26 mouse cellular contexts compared by ENCODE assay signal in the genomic region with DNA sequence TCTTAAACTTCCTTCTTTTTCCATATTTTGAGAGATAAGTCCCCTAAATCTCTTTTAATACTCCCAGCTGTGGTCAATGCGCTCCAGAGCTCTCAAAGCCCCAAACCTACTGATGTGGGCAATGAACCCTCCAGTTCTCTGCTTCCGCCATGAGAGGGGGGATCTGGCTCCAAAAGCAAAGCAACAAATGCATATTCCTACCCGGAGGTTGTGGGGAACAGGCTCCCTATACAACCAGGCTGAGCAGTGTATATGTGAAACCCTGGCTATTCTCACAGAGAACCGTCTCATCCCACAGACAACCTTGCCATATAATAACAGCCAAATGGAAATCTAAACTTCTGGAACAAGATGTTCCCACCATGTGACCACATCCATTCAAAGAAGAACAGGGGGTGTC.
DNase-seq lines count a peak whose midpoint lies in the region; ATAC-seq and TF ChIP-seq lines count a peak whose summit lies in the region.
"Had no signal": no experiment of that assay in that cellular context is flagged by ENCODE, and none has a peak within 500 bp of the region (broad histone marks: within the 10 kb centered on the region; RNA-seq: fewer than 3 reads in every experiment).

No protein-coding gene starts in this region.

- no peaks in the 10 kb centered on the region for H3K27me3 ChIP-seq in intestine, embryonic 14.5 days (replicated peaks; ENCODE audit: control insufficient read depth, insufficient read depth, low read length)
- H3K27me3 ChIP-seq in intestine, postnatal 0 days (replicated peaks; ENCODE audit: control insufficient read depth, insufficient read depth, low read length): no peaks in the 10 kb centered on the region
- no peaks in the 10 kb centered on the region for H3K27me3 ChIP-seq in kidney, postnatal 0 days (ENCODE audit: insufficient read depth, low read length)
- H3K27me3 ChIP-seq in midbrain, embryonic 11.5 days (ENCODE audit: control insufficient read depth, insufficient read depth, low read length): no peaks in the 10 kb centered on the region
- no peaks in the 10 kb centered on the region for H3K27me3 ChIP-seq in midbrain, embryonic 13.5 days
- H3K27me3 ChIP-seq in stomach, postnatal 0 days (ENCODE audit: control insufficient read depth, insufficient read depth, low read length): no peaks in the 10 kb centered on the region
- no peaks in the 10 kb centered on the region for H3K27me3 ChIP-seq in lung, postnatal 0 days (replicated peaks; ENCODE audit: insufficient read depth, low read length)
- H3K27me3 ChIP-seq: embryonic facial prominence, embryonic 13.5 days; forebrain, embryonic 12.5 days; forebrain, embryonic 15.5 days; heart, embryonic 15.5 days had no signal

- ATAC-seq in intestine, embryonic 14.5 days (replicated peaks; ENCODE audit: low FRiP score, low TSS enrichment, low read depth): no peak
- ATAC-seq in intestine, postnatal 0 days: no peak
- no peak; the same call in 1 of the 2 replicates for ATAC-seq in kidney, postnatal 0 days (replicated peaks; ENCODE audit: low FRiP score, low read depth)
- no peak for ATAC-seq in midbrain, embryonic 11.5 days (ENCODE audit: low FRiP score)
- no peak for ATAC-seq in midbrain, embryonic 13.5 days
- no peak for ATAC-seq in stomach, postnatal 0 days (ENCODE audit: low FRiP score, low TSS enrichment)
- ATAC-seq in lung, postnatal 0 days: no peak
- ATAC-seq: CD4-positive, CD25-positive, alpha-beta regulatory T cell, adult 4 months; forebrain, embryonic 15.5 days had no signal

- peak overlapping the region; percentile 27; the same call in 1 of the 2 replicates for H3K27ac ChIP-seq in intestine, embryonic 14.5 days (ENCODE audit: low read depth)
- H3K27ac ChIP-seq in intestine, postnatal 0 days (ENCODE audit: low read depth, low read length): no peak overlapping the region
- peak overlapping the region; percentile 44; the same call in 1 of the 2 replicates for H3K27ac ChIP-seq in kidney, postnatal 0 days
- no peak overlapping the region for H3K27ac ChIP-seq in midbrain, embryonic 11.5 days (ENCODE audit: low read depth, low read length)
- H3K27ac ChIP-seq in midbrain, embryonic 13.5 days: no peak overlapping the region
- H3K27ac ChIP-seq in stomach, postnatal 0 days (replicated peaks): no peak overlapping the region
- H3K27ac ChIP-seq in lung, postnatal 0 days (ENCODE audit: low read length): no peak overlapping the region
- H3K27ac ChIP-seq: embryonic facial prominence, embryonic 10.5 days; embryonic facial prominence, embryonic 13.5 days; forebrain, embryonic 12.5 days; forebrain, embryonic 15.5 days; heart, embryonic 15.5 days; hindbrain, embryonic 14.5 days had no signal

- no peaks in the 10 kb centered on the region for H3K4me1 ChIP-seq in intestine, embryonic 14.5 days (replicated peaks; ENCODE audit: control insufficient read depth, insufficient read depth, low read length)
- no peaks in the 10 kb centered on the region for H3K4me1 ChIP-seq in intestine, postnatal 0 days (replicated peaks; ENCODE audit: control insufficient read depth, insufficient read depth, low read length)
- no peaks in the 10 kb centered on the region for H3K4me1 ChIP-seq in kidney, postnatal 0 days (replicated peaks; ENCODE audit: insufficient read depth, low read length)
- H3K4me1 ChIP-seq in midbrain, embryonic 11.5 days (ENCODE audit: control insufficient read depth, insufficient read depth, low read length): no peaks in the 10 kb centered on the region
- H3K4me1 ChIP-seq in midbrain, embryonic 13.5 days (replicated peaks): no peaks in the 10 kb centered on the region
- no peaks in the 10 kb centered on the region; the same call in 1 of the 2 replicates for H3K4me1 ChIP-seq in stomach, postnatal 0 days (replicated peaks; ENCODE audit: control insufficient read depth, insufficient read depth)
- H3K4me1 ChIP-seq in lung, postnatal 0 days (ENCODE audit: insufficient read depth, low read depth, low read length): no peaks in the 10 kb centered on the region
- H3K4me1 ChIP-seq: embryonic facial prominence, embryonic 10.5 days; forebrain, embryonic 12.5 days; forebrain, embryonic 15.5 days; heart, embryonic 15.5 days had no signal

- no peak overlapping the region for H3K4me3 ChIP-seq in intestine, embryonic 14.5 days (ENCODE audit: low read depth, low read length)
- no peak overlapping the region for H3K4me3 ChIP-seq in intestine, postnatal 0 days (ENCODE audit: low read depth, low read length)
- no peak overlapping the region for H3K4me3 ChIP-seq in kidney, postnatal 0 days (replicated peaks; ENCODE audit: low read depth, low read length)
- H3K4me3 ChIP-seq in midbrain, embryonic 11.5 days (ENCODE audit: low read depth, low read length): no peak overlapping the region
- H3K4me3 ChIP-seq in midbrain, embryonic 13.5 days (replicated peaks): no peak overlapping the region
- no peak overlapping the region for H3K4me3 ChIP-seq in stomach, postnatal 0 days (ENCODE audit: low read depth, low read length)
- no peak overlapping the region for H3K4me3 ChIP-seq in lung, postnatal 0 days (ENCODE audit: low read depth, low read length)
- H3K4me3 ChIP-seq: embryonic facial prominence, embryonic 10.5 days; embryonic facial prominence, embryonic 13.5 days; erythroblast, embryonic 14.5 days; forebrain, embryonic 12.5 days; forebrain, embryonic 15.5 days; heart, embryonic 15.5 days had no signal

- peak; percentile 29 for TF ChIP-seq EP300 in stomach, postnatal 0 days (optimal IDR thresholded peaks at IDR 0.05)
- no peak for TF ChIP-seq EP300 in lung, postnatal 0 days (IDR thresholded peaks at IDR 0.05)

- H3K4me2 ChIP-seq in intestine, embryonic 14.5 days (ENCODE audit: low read length): no peak overlapping the region
- H3K4me2 ChIP-seq in intestine, postnatal 0 days (replicated peaks; ENCODE audit: low read depth): no peak overlapping the region
- no peak overlapping the region for H3K4me2 ChIP-seq in kidney, postnatal 0 days (ENCODE audit: low read length)
- H3K4me2 ChIP-seq in midbrain, embryonic 11.5 days: no peak overlapping the region
- no peak overlapping the region for H3K4me2 ChIP-seq in midbrain, embryonic 13.5 days (replicated peaks)
- no peak overlapping the region for H3K4me2 ChIP-seq in stomach, postnatal 0 days (replicated peaks; ENCODE audit: low read depth)
- no peak overlapping the region for H3K4me2 ChIP-seq in lung, postnatal 0 days (replicated peaks; ENCODE audit: low read depth, low read length)
- H3K4me2 ChIP-seq: embryonic facial prominence, embryonic 13.5 days; forebrain, embryonic 12.5 days; forebrain, embryonic 15.5 days; heart, embryonic 11.5 days; heart, embryonic 15.5 days; hindbrain, embryonic 14.5 days had no signal

- TF ChIP-seq CTCF in intestine, postnatal 0 days (IDR thresholded peaks at IDR 0.05; ENCODE audit: low read depth): no peak
- TF ChIP-seq CTCF in kidney, postnatal 0 days (IDR thresholded peaks at IDR 0.05; ENCODE audit: low read depth): no peak
- TF ChIP-seq CTCF in stomach, postnatal 0 days (IDR thresholded peaks at IDR 0.05; ENCODE audit: low read depth): no peak
- TF ChIP-seq CTCF in lung, postnatal 0 days (IDR thresholded peaks at IDR 0.05): no peak

- DNase-seq in intestine, embryonic 14.5 days (ENCODE audit: low spot score): no peak
- DNase-seq in kidney, postnatal 0 days (ENCODE audit: low spot score): no peak
- DNase-seq in kidney, adult 8-10 months: no peak
- DNase-seq in midbrain, embryonic 11.5 days (ENCODE audit: low spot score, missing footprints): peak; percentile 61
- no peak for DNase-seq in stomach, postnatal 0 days (ENCODE audit: low spot score)
- DNase-seq in lung, postnatal 0 days (ENCODE audit: low spot score): no peak
- DNase-seq: adrenal gland, postnatal 25 days; cerebellum, adult 11-12 months; cerebellum, adult 8-10 months; cerebellum, postnatal 10 days; cerebellum, postnatal 36 days; embryo, embryonic 11 days; gastrocnemius, postnatal 25 days; heart, postnatal 10 days; heart, postnatal 4 days had no signal

- 59% methylated on average over 4 of the region's 4 CpGs for WGBS in intestine, embryonic 14.5 days
- 80% methylated on average over 4 of the region's 4 CpGs for WGBS in intestine, postnatal 0 days
- 57% methylated on average over 4 of the region's 4 CpGs for WGBS in kidney, postnatal 0 days
- WGBS in midbrain, embryonic 11.5 days: 87% methylated on average over 4 of the region's 4 CpGs
- 90% methylated on average over 4 of the region's 4 CpGs for WGBS in midbrain, embryonic 13.5 days
- 59% methylated on average over 4 of the region's 4 CpGs for WGBS in stomach, postnatal 0 days
- 84% methylated on average over 4 of the region's 4 CpGs for WGBS in lung, postnatal 0 days

- no peak overlapping the region for H3K9ac ChIP-seq in intestine, embryonic 14.5 days (ENCODE audit: low read length)
- no peak overlapping the region for H3K9ac ChIP-seq in intestine, postnatal 0 days (ENCODE audit: low read depth, low read length)
- H3K9ac ChIP-seq in kidney, postnatal 0 days (ENCODE audit: low read depth, low read length): no peak overlapping the region
- no peak overlapping the region for H3K9ac ChIP-seq in midbrain, embryonic 11.5 days (ENCODE audit: low read length)
- no peak overlapping the region for H3K9ac ChIP-seq in midbrain, embryonic 13.5 days (replicated peaks)
- H3K9ac ChIP-seq in stomach, postnatal 0 days (ENCODE audit: low read length): no peak overlapping the region
- H3K9ac ChIP-seq in lung, postnatal 0 days (replicated peaks; ENCODE audit: low read depth): no peak overlapping the region
- H3K9ac ChIP-seq: embryonic facial prominence, embryonic 13.5 days; forebrain, embryonic 12.5 days; forebrain, embryonic 15.5 days; heart, embryonic 15.5 days; hindbrain, embryonic 14.5 days had no signal

- no peaks in the 10 kb centered on the region for H3K9me3 ChIP-seq in intestine, embryonic 14.5 days (ENCODE audit: control insufficient read depth, low read length)
- H3K9me3 ChIP-seq in intestine, postnatal 0 days (ENCODE audit: control insufficient read depth): no peaks in the 10 kb centered on the region
- H3K9me3 ChIP-seq in kidney, postnatal 0 days (replicated peaks; ENCODE audit: low read length): no peaks in the 10 kb centered on the region
- H3K9me3 ChIP-seq in midbrain, embryonic 11.5 days (ENCODE audit: control insufficient read depth, low read length): no peaks in the 10 kb centered on the region
- H3K9me3 ChIP-seq in midbrain, embryonic 13.5 days: no peaks in the 10 kb centered on the region
- no peaks in the 10 kb centered on the region for H3K9me3 ChIP-seq in stomach, postnatal 0 days (ENCODE audit: control insufficient read depth, low read length)
- no peaks in the 10 kb centered on the region for H3K9me3 ChIP-seq in lung, postnatal 0 days (ENCODE audit: low read length)
- H3K9me3 ChIP-seq: embryonic facial prominence, embryonic 10.5 days; embryonic facial prominence, embryonic 13.5 days; forebrain, embryonic 12.5 days; forebrain, embryonic 15.5 days; heart, embryonic 15.5 days had no signal

- H3K36me3 ChIP-seq in intestine, embryonic 14.5 days (ENCODE audit: control insufficient read depth, insufficient read depth, low read length): no peaks in the 10 kb centered on the region
- H3K36me3 ChIP-seq in intestine, postnatal 0 days (ENCODE audit: control insufficient read depth, insufficient read depth): no peaks in the 10 kb centered on the region
- H3K36me3 ChIP-seq in kidney, postnatal 0 days (ENCODE audit: insufficient read depth, low read length): no peaks in the 10 kb centered on the region
- H3K36me3 ChIP-seq in midbrain, embryonic 11.5 days (ENCODE audit: control insufficient read depth, insufficient read depth, low read length): no peaks in the 10 kb centered on the region
- no peaks in the 10 kb centered on the region for H3K36me3 ChIP-seq in midbrain, embryonic 13.5 days
- no peaks in the 10 kb centered on the region for H3K36me3 ChIP-seq in stomach, postnatal 0 days (ENCODE audit: control insufficient read depth, insufficient read depth, low read length)
- H3K36me3 ChIP-seq in lung, postnatal 0 days (ENCODE audit: insufficient read depth, low read length): no peaks in the 10 kb centered on the region
- H3K36me3 ChIP-seq: embryonic facial prominence, embryonic 10.5 days; embryonic facial prominence, embryonic 13.5 days; forebrain, embryonic 12.5 days; forebrain, embryonic 15.5 days; heart, embryonic 15.5 days had no signal

Comparison
In these comparisons a context has a peak if more than half of its experiments do, and no peak if none do; other contexts are left out.
1. H3K27ac ChIP-seq: peak in intestine, embryonic 14.5 days (single experiment) and kidney, postnatal 0 days (single experiment); none in intestine, postnatal 0 days (single experiment), midbrain, embryonic 11.5 days (single experiment), midbrain, embryonic 13.5 days (single experiment), stomach, postnatal 0 days (single experiment) and lung, postnatal 0 days (single experiment).